Mouse (Mus musculus) gastrocnemius, adult 2 months (tissue): ENCODE measurements around the gene Rps6ka1. TPM values are rescaled to one million over a fixed set of nuclear protein-coding genes. Genes with fewer than 3 reads are reported as not detected.

Source experiments
- DNase-seq: peaks from one replicate; pipeline ENCODE4 v3.0.0; 2022
- H3K27ac ChIP-seq: fragments of 200-600 bp; 2 replicates; pipeline ENCODE4 v1.8.1; 2022; ENCODE audit warnings: mild to moderate bottlenecking
- H3K4me3 ChIP-seq: fragments of 200-600 bp; 2 replicates; pipeline ENCODE4 v1.8.1; 2022; ENCODE audit warnings: mild to moderate bottlenecking, moderate library complexity
- CTCF ChIP-seq: fragments of 200-600 bp; IDR thresholded peaks from 2 replicates; pipeline ENCODE4 v1.8.1; 2022; ENCODE audit warnings: antibody characterized with exemption, mild to moderate bottlenecking, moderate library complexity
- intact Hi-C: fragments of 180-260 bp; cut with DNase I; formaldehyde crosslinking; loops from one replicate; pipeline ENCODE4 v1.15.1; 2025
- total RNA-seq, 2 experiments: library from RNA; stranded (reverse); gene quantifications; 2 replicates each; pipeline ENCODE4 v1.2.3; 2021

Rps6ka1 gene
- total RNA-seq, 2 experiments from 2014 or later = 3.5 to 4.8 TPM

GRCm38 (mm10) chr4:133885331-133885730, 2.3 kb downstream of the Rps6ka1 start:
- no peak for TF ChIP-seq CTCF
- intact Hi-C loops = no loop called here
- DNase-seq = no peak
- no peak overlapping the region for H3K4me3 ChIP-seq
- H3K27ac ChIP-seq = no peak overlapping the region

GRCm38 (mm10) chr4:133884888-133885287, 2.7 kb downstream of the Rps6ka1 start:
- DNase-seq = no peak
- H3K27ac ChIP-seq = no peak overlapping the region
- intact Hi-C loops = no loop called here
- no peak overlapping the region for H3K4me3 ChIP-seq
- no peak for TF ChIP-seq CTCF

GRCm38 (mm10) chr4:133884127-133884753, 3.4 kb downstream of the Rps6ka1 start:
- no peak for TF ChIP-seq CTCF

GRCm38 (mm10) chr4:133881851-133882250, 5.7 kb downstream of the Rps6ka1 start:
- Histone ChIP-seq H3K27ac (no peak overlapping the region), H3K4me3 (no peak overlapping the region)
- no peak for DNase-seq
- intact Hi-C loops = no loop called here
- TF ChIP-seq CTCF = no peak

More at GRCm38 (mm10) chr4:133884127-133884753, 3.4 kb downstream of the Rps6ka1 start:
- H3K4me3 ChIP-seq = no peak overlapping the region
- no peak overlapping the region for H3K27ac ChIP-seq
- DNase-seq = no peak
- intact Hi-C loops = no loop called here

- intact Hi-C loops = no loop called here
- Histone ChIP-seq H3K4me3 (no peak overlapping the region), H3K27ac (peak overlapping the region; percentile 3; the same call in 1 of the 2 replicates)
- DNase-seq = peak; percentile 72
- TF ChIP-seq CTCF = no peak
Observed at GRCm38 (mm10) chr4:133881399-133881798, 6.2 kb downstream of the Rps6ka1 start.

GRCm38 (mm10) chr4:133879145-133879902, 8.3 kb downstream of the Rps6ka1 start:
- Histone ChIP-seq H3K27ac (no peak overlapping the region), H3K4me3 (no peak overlapping the region)
- intact Hi-C loops = no loop called here
- TF ChIP-seq CTCF = no peak
- no peak for DNase-seq

- no peak overlapping the region for H3K27ac ChIP-seq
- intact Hi-C loops = no loop called here
- H3K4me3 ChIP-seq = no peak overlapping the region
- TF ChIP-seq CTCF = peak; percentile 39
- DNase-seq = no peak
Observed at GRCm38 (mm10) chr4:133877850-133878755, 9.5 kb downstream of the Rps6ka1 start.

- DNase-seq = no peak
- intact Hi-C loops = no loop called here
- H3K4me3 ChIP-seq = no peak overlapping the region
- peak overlapping the region; percentile 12; the same call in 1 of the 2 replicates for H3K27ac ChIP-seq
- no peak for TF ChIP-seq CTCF
Observed at GRCm38 (mm10) chr4:133874865-133875517, 12.6 kb downstream of the Rps6ka1 start.

- Histone ChIP-seq H3K4me3 (peak overlapping the region; percentile 49), H3K27ac (peak overlapping the region; percentile 35; the same call in 1 of the 2 replicates)
- intact Hi-C loops = no loop called here
- no peak for DNase-seq
- no peak for TF ChIP-seq CTCF
Observed at GRCm38 (mm10) chr4:133873926-133874864, 13.4 kb downstream of the Rps6ka1 start.

- intact Hi-C loops = no loop called here
- H3K4me3 ChIP-seq = peak overlapping the region; percentile 49
- H3K27ac ChIP-seq = peak overlapping the region; percentile 31; the same call in 1 of the 2 replicates
- TF ChIP-seq CTCF = no peak
- no peak for DNase-seq
Observed at GRCm38 (mm10) chr4:133873431-133873851, 14.2 kb downstream of the Rps6ka1 start.

- peak overlapping the region; percentile 49 for H3K27ac ChIP-seq
- intact Hi-C loops = no loop called here
- peak; percentile 68 for DNase-seq
- peak overlapping the region; percentile 47 for H3K4me3 ChIP-seq
- no peak for TF ChIP-seq CTCF
Observed at GRCm38 (mm10) chr4:133872812-133873300, 14.7 kb downstream of the Rps6ka1 start.
